Mouse (Mus musculus): ENCODE data around the gene Inca1.

- no peak for TF ChIP-seq POLR2A (IDR thresholded peaks at IDR 0.05; ENCODE audit: low read depth, low read length)
- TF ChIP-seq CTCF (conservative IDR thresholded peaks at IDR 0.05; ENCODE audit: insufficient read depth, insufficient read length, low read depth, low read length) = 0 out of 2 replicates have a peak, but pooled peaks have one; percentile 14
Measured at GRCm38 (mm10) chr11:70697376-70697775, 2.6 kb downstream of the Inca1 start.
